Mouse (Mus musculus): ENCODE data around the gene Cidec.

GRCm38 (mm10) chr6:113390715-113391114, 44.8 kb downstream of the Cidec start:
- TF ChIP-seq POLR2A (IDR thresholded peaks at IDR 0.05; ENCODE audit: low read depth, low read length) (no peak), CTCF (IDR thresholded peaks at IDR 0.05; ENCODE audit: extremely low read depth, insufficient read depth, insufficient read length, insufficient replicate concordance) (no peak)
